Mouse (Mus musculus): ENCODE data around the gene Lhx2. TPM values are rescaled to one million over a fixed set of nuclear protein-coding genes. Genes with fewer than 3 reads are reported as not detected.
A peak's percentile ranks its signal among the peaks of the same experiment; 100 is the strongest.

Gene Lhx2
- polyA plus RNA-seq, 1 experiment from 2014 or later: 0.39 TPM

GRCm38 (mm10) chr2:38412599-38413177 is 73.6 kb downstream of the Lhx2 start:
- WGBS: 33% methylated on average over 11 of the region's 11 CpGs
- no peak overlapping the region for H3K4me3 ChIP-seq (ENCODE audit: low read depth, low read length)
- peak; percentile 10 for DNase-seq

GRCm38 (mm10) chr2:38417970-38418369 is 78.9 kb downstream of the Lhx2 start:
- H3K4me3 ChIP-seq (ENCODE audit: low read depth, low read length): no peak overlapping the region
- H3K9me3 ChIP-seq (ENCODE audit: low read depth, low read length): no peaks in the 10 kb centered on the region
- DNase-seq: peak; percentile 86
- no peaks in the 10 kb centered on the region for H3K4me1 ChIP-seq (ENCODE audit: insufficient read depth)
- H3K36me3 ChIP-seq (ENCODE audit: insufficient read depth): no peaks in the 10 kb centered on the region
- TF ChIP-seq CTCF (IDR thresholded peaks at IDR 0.05; ENCODE audit: low read depth): no peak
- no peak overlapping the region for H3K9ac ChIP-seq
- no peaks in the 10 kb centered on the region for H3K27me3 ChIP-seq (ENCODE audit: insufficient read depth, low read length)
- peak; percentile 49; the same call in 1 of the 2 replicates for ATAC-seq (ENCODE audit: insufficient read depth)
- H3K27ac ChIP-seq (ENCODE audit: low read depth): no peak overlapping the region
- 13% methylated on average over 4 of the region's 4 CpGs for WGBS
- no peak overlapping the region for H3K4me2 ChIP-seq

More at GRCm38 (mm10) chr2:38412599-38413177, 73.6 kb downstream of the Lhx2 start:
- H3K9ac ChIP-seq: no peak overlapping the region
- no peak overlapping the region for H3K27ac ChIP-seq (ENCODE audit: low read depth)
- no peaks in the 10 kb centered on the region for H3K36me3 ChIP-seq (ENCODE audit: insufficient read depth)
- H3K4me1 ChIP-seq (ENCODE audit: insufficient read depth): no peaks in the 10 kb centered on the region
- no peak for ATAC-seq (ENCODE audit: insufficient read depth)
- H3K27me3 ChIP-seq (ENCODE audit: insufficient read depth, low read length): no peaks in the 10 kb centered on the region
- H3K9me3 ChIP-seq (ENCODE audit: low read depth, low read length): no peaks in the 10 kb centered on the region
- H3K4me2 ChIP-seq: no peak overlapping the region
- no peak for TF ChIP-seq CTCF (IDR thresholded peaks at IDR 0.05; ENCODE audit: low read depth)

Other genes with a start within 250 kb of the Lhx2 start
- 10.2 and 11.5 TPM in 2 replicates for gene Dennd1a, start 51.9 kb upstream of the Lhx2 start, polyA plus RNA-seq (2014; fragmentation: Nextera tagmentation; extraction: Ambion mirVana)
- 129 and 134 TPM in 2 replicates for gene Nek6, start 172.4 kb downstream of the Lhx2 start, polyA plus RNA-seq (2014; fragmentation: Nextera tagmentation; extraction: Ambion mirVana)

Measured in lung, embryonic 14.5 days (tissue).